Mouse (Mus musculus): ENCODE data around the gene Slc38a10.

GRCm38 (mm10) chr11:120126845-120127244 lies 24.3 kb downstream of the Slc38a10 start:
- no peak for TF ChIP-seq CTCF (IDR thresholded peaks at IDR 0.05; ENCODE audit: borderline replicate concordance, insufficient read depth, low read length)
- no peak for TF ChIP-seq POLR2A (IDR thresholded peaks at IDR 0.05; ENCODE audit: low read depth, low read length)

Measured in embryonic fibroblast, embryonic 13.5 days (primary cell).